Mouse (Mus musculus): Measurements from ENCODE around the gene Acot3.
A peak's percentile ranks its signal among the peaks of the same experiment; 100 is the strongest.
"Not testable (repeated sequence)": the region's sequence is repeated elsewhere in the genome, so short reads cannot be mapped to it uniquely, and the experiment has no call there.

The Acot3 gene

DNA sequence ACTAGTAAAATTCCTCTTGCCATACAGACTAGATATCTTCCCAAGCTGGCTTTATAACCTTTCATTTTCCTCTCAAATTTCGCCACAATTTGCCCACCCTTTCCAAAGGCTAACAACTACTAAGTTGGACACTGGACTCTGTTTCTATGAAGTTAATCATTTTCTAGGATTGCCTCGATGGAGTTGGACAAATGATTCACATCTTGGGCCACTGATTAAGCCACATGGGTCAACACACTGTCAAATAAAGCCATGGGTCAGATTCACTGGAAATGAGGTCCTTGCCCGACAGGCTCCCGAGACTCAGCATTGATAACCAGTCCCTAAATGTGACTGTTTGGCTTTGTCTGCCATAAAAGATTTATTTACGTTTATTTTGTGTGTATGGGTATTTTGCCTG, 9.7 kb upstream of the Acot3 start:
- DNase-seq (ENCODE audit: low spot score in 2 of 2) = no peak

DNA sequence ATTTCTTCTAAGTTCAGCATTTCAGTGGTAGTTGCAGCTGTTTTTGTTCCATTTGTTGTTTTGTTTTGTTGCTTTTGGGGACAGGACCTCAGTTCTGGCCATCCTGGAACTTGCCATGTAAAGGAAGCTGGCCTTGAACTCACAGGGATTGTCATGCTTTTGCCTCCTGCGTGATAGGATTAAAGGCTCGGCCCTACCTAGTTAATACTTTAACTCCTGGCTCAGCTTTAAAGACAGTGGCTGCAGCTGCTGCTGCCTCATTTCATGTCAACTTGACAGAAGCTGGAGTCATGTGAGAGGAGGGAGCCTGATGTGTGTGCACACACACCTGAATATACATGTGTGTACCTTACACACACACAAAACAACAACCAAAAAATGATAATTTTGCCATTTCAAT, 7.9 kb upstream of the Acot3 start:
- no peak for DNase-seq (ENCODE audit: low spot score in 2 of 2)

DNA sequence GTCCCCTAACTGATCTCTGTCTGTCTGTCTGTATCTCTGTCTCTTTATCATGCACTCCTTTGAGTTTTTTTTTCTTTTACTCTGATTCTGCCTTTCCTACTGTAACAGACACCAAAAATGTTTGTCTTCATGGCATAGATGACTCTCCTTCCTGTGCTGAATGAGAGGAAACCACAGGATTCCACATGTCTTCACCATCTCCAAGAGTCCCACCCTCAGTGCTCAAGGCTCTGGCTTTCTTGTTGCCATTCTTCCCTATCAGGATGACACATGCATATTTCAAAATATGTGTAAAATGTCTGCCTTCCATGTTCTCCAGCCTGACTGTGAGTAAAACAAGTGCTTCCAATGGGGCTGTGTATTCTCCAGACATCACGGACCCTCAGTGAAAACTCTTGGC, 5.0 kb upstream of the Acot3 start:
- DNase-seq (ENCODE audit: low spot score in 2 of 2) = no peak

DNA sequence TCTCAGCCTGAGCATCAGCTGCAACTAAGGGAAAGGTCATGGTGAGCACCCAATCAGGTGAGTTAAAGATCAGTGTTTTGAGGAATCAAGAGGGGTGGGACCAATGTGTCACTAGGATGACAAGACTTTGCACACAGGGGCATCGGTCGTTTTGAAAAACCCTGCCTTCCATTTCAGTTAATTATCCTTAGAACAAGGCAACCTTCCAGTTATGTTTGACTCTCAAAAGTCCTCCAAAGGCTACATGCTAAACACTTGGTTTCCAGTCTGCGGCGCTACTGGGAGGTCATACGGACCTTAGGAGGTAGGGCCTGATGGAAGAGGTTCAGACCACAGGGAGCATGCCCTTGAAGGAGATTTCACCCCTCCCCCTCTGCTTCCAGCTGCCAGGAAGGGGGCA, 1.2 kb upstream of the Acot3 start:
- not testable (repeated sequence) for DNase-seq (ENCODE audit: low spot score in 2 of 2)

DNA sequence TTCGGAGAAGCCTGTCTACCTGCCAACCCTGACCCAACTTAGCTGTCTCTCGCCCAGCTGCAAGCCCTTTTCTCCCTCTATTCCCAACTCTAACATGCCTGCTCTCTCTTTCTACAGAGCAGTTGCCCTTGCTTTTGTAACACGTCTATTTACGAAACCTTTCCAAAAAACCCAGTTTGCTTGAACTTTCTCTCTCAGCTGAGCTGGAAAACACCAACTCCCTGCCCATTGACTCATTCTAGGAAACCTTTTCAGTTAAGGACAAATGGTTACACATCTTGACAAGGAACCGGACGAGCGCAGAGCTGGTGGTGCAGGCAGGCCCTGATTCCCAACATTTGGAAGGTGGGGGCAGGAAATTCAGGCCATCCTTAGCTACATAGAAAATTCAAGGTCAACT, 665 bp downstream of the Acot3 start:
- peak in 1 of 2 experiments; percentile 15 for DNase-seq (ENCODE audit: low spot score in 2 of 2)

DNA sequence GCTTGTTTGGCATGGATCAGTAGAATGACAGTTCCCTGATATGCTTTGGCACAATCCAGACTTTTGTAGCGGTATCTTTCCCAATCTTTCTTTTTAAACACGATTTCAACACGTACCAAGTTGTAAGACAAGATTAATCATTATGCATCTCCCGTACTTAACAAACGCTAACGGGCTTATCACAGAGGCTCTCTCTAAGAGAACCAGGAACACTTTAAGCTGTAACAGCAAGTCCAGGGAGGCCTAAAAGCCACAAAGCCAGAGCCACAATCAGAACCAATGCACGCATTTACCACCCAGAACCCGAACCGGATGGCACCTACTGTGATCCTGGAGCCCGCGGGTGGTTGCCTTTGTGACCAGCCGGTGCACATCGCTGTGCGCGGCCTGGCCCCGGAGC, 1.2 kb downstream of the Acot3 start:
- DNase-seq (ENCODE audit: low spot score in 2 of 2) = peak in 1 of 2 experiments; percentile 20

DNA sequence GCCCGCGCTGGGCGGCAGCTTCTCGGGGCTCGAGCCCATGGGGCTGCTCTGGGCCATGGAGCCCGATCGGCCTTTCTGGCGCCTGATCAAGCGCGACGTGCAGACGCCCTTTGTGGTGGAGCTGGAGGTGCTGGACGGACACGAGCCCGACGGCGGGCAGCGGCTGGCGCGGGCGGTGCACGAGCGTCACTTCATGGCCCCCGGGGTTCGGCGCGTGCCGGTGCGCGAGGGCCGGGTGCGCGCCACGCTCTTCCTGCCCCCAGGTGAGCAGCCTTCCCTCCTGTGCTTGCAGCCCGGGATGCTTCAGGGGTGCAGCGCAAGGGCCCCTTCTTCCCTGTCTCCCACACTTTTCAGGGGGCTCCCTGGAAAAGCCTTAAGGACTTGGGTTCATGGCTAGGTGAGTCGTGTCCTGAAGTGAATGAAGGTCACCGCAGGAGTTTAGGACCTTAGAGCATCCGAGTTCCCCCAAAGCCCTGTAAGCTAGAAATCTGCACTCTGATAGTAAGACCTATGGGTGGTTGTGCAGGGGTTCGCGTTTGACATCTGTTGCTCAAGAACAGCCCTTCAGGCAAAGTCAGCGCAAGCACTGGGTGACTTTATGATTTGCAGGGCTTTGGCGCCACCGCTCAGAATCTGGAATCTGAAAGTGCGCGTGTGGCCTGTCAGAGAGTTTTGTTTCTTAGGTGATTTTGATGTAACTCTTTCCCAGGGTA, 1.9 kb downstream of the Acot3 start:
- DNase-seq (ENCODE audit: low spot score in 2 of 2) = peak in 1 of 2 experiments; percentile 53

DNA sequence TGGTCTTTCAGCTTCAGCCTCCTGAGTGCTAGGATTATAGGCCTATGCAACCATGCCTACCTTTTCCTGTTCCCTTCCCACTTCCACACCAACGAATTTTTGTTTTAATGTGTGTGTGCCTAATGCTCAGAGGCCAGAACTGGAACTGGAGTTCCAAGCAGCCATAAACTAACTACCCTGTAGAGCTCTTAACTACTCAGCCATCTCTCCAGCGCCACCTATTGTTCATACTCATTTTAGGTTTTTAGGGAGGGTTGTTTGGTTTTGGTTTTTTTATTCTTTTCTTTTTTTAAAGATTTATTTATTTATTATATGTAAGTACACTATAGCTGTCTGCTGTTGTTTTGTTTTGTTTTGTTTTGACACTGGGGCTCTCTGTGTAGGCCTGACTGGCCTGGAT, 9.0 kb downstream of the Acot3 start:
- DNase-seq (ENCODE audit: low spot score in 2 of 2) = no peak

DNA sequence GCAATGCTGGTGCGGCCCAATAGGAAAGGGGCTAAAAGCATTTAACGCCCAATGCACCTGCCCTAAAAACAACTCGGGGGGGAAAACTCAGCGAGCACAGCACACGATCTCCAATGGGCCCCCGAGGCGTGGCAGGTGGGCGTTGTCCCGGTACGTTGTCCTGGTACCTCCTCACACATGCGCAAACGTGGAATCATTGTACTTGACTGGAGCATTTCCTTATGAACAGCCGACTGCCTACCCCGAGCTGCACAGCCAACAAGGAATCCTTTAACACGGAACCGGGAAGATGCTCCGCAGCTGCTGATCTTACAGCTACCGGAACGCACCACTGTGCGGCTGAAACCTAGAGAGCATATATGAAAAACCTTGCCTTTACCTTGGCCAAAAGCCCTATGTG, 10.4 kb downstream of the Acot3 start:
- no peak for DNase-seq (ENCODE audit: low spot score in 2 of 2)

DNA sequence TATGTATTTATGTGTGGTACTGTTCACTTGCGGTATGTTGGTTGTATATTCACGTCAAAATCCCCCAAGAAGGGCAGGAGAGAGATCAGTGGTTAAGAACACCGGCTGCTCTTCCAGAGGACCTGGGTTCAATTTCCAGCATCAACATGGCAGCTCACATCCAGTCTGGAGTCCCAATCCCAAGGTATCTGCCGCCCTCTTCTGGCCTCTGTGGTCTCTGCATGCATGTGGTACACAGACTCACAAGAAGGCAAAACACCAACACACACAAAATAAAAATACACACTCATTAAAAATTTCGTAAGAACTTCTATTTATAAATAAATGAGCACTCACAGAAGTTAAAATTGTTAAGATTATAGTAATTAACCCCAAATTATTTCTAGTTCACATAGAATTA, 11.3 kb downstream of the Acot3 start:
- DNase-seq (ENCODE audit: low spot score in 2 of 2) = no peak

DNA sequence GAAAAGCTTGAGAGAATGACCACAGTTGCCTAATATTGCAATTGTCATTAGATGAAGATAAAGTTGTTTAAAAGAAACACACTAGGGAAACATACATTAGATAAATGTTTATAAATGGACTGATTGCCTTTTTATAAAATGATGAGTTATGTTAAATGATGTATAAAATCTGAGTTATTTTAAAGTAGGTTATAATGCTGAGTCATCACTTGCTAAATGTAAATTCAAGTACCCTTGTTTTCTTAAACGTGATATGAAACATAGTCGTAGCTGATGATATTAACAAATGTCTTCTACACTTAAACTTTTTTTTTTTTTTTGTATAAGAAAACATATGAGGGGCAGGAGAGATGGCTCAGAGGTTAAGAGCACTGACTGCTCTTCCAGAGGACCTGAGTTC, 11.9 kb downstream of the Acot3 start:
- DNase-seq (ENCODE audit: low spot score in 2 of 2) = no peak

DNA sequence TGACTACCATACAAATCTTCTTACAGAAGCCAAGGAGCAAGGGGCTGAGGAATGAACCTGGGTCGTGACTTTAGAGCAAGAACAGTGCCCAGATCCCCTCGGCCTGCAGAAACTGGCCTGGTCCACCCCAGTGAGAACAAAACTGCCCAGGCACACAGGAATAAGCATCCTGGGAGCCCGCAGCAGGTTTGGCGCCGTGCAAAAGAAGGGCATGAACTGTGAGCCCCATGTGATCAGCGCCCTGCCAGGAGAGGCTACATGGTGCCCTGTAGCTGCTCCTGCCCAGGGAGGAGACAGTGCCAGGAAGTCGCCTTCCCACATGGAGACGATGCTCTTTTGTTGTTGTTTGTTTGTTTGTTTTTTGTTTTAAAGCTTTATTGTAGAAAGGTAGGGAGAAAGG, 12.7 kb downstream of the Acot3 start:
- DNase-seq (ENCODE audit: low spot score in 2 of 2) = no peak

DNA sequence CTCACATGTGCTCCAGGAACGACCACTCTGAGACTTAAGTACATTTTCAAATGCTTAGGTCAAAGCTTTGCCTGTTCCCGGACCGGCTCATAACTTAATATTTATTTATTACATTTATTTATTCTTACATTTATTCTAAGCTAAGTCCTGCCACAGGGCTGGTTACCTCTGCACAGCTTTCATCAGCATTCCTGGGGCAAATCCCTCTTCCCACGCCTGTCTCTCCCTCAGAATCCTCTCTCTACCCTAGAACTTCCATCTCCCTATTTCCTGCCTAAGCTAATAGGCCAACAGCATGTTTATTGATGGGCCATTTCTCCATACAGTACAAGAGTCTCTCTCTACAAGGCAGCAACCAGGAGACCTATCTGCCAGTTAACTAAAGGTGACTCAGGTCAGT, 15.8 kb downstream of the Acot3 start:
- no peak for DNase-seq (ENCODE audit: low spot score in 2 of 2)

DNA sequence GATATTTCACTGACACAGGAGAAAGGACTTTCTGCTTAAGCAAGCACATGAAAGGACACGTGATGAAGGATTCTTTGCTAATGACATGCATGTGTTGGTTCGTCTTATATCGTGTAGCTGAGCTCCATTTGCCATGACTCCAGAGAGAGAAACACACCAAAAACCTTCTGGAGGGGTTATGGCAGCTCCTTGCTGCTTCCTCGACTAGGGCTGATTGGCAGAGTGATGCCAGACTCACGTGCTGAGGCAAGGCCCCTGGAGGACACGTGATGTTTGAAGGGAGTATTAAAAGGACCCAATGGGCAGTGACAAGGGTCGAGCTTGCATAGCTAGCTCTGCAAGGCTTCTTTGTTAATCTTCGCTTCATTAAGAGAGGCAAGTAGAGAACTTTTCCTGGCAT, 16.4 kb downstream of the Acot3 start:
- no peak for DNase-seq (ENCODE audit: low spot score in 2 of 2)

DNA sequence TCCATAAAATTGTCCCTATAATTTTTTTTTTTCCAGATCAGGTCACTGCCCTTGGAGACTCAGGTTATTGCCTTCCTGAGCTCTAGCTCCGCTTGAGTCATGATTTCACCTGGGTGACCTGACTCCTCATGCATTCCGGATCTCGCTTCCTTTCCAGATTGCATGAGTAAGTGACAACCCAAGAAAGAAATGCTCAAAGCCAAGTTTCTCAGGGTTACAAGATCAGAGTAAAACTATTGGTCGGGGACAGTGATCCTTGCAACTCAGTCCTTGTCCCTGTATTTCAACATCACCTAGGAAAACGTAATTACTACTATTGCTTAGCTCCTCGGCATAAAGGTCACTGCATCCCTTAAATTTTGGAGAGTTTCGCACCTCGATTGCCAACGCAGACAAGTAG, 17.0 kb downstream of the Acot3 start, which contains the start of gene Acot5:
Gene Acot5 (plus strand): TSS at position 340 of the 400 bp plus-strand sequence.
- DNase-seq (ENCODE audit: low spot score in 2 of 2) = no peak

DNA sequence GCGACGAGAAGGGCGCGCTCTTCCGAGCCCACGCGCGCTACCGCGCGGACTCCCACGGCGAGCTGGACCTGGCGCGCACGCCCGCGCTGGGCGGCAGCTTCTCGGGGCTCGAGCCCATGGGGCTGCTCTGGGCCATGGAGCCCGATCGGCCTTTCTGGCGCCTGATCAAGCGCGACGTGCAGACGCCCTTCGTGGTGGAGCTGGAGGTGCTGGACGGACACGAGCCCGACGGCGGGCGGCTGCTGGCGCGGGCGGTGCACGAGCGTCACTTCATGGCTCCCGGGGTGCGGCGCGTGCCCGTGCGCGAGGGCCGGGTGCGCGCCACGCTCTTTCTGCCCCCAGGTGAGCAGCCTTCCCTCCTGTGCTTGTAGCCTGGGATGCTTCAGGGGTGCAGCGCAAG, 17.6 kb downstream of the Acot3 start:
- DNase-seq (ENCODE audit: low spot score in 2 of 2) = peak; percentile 43 to 47

DNA sequence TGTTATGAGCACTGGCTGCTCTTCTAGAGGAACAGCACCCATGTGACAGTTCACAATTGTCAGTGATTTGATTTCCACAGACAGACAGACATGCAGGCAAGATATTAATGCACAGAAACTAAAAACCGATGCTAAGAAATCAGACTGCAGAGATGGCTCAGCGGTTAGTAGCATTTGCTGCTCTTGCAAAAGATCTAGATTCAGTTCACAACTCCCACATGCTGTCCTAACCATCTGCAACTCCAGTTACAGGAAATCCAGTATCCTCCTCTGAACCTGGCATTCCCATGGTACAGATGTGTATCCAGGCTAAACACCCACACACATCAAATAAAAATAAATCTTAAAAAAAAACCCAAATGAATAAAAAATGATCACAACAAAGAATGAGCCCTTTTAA, 19.8 kb downstream of the Acot3 start:
- DNase-seq (ENCODE audit: low spot score in 2 of 2) = peak in 1 of 2 experiments; percentile 54

DNA sequence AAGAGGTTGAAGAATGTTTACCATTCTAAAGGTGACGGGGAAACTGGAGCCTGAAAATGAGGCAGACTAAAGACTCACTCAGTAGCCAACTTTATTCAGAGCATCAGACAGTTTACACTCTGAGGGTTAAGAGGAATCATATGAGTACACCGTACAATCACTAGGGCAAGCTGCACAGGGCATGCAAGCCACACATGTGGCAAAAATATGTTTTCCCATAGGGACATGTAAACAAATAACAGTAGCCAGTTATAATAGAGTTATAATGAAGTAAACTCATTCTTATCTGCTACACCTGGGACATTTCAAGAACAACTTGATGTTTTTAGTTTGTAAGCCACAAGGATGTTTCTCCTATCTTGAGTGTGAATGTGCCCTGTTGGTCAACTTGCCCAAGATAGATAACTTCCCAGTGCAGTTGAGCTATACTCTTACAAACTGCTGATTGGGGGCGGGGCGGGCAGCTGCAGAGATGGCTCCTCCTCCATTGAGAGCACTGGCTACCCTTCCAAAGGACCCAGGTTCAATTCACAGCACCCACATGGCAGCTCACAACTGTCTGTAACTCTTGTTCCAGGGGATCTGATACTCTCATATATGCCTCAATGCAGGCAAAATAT, 25.5 kb downstream of the Acot3 start:
- no peak for DNase-seq (ENCODE audit: low spot score in 2 of 2)

DNA sequence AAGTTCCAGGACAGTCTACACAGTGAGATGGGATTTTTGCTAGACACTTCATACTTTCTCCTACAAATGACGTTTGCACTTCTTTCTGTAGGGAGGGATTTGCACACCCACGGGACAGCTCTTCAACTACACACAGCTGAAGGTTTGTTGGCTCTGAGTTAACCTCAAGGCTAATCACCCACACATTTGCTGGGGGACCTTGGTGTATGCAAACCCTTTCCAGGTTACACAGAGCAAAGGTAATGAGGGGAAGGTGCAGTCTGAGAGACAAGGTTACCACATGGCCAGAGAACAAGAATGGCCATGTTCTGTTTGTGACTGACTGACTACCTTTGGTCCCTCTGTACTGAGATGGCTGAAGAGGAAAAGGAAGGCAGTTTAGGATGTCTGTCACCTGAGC, 31.9 kb downstream of the Acot3 start:
- DNase-seq (ENCODE audit: low spot score in 2 of 2) = no peak

DNA sequence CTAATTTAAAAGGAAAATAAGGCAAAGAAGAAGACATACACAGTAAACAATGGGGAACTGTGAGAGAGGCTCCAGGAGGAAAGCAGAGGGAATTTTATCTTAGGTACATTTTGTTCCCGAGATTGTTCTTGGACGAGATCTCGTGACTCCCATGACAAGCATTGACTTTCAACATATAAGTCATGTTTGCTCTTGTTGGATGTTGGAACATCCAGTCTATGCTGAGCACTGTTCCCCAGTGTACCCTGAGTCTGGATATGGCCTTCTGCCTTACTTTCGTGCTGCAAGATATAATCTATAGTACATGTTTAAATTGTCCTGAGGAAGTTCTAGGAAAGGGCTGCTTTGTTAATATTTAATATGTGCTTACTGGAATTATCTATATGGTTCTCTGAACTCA, 32.6 kb downstream of the Acot3 start:
- no peak for DNase-seq (ENCODE audit: low spot score in 2 of 2)

DNA sequence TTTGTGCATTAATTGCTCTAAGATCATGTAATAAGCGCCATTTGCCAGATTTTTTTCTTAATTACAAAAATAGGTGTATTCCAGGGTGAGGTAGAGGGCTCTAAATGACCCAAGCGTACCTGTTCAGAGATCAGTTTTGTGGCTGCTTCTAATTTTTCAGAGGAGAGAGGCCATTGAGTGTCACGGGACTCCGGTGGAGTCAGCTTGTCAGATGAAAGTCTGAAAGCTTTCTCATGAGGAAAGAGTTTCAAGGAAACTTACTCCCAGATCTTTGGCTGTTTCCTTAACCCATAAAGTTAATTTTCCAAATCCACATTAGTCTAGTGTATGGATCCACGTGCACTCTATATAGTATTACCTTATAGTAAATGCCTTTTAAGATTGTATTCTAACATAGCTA, 42.7 kb downstream of the Acot3 start:
- not testable (repeated sequence) for DNase-seq (ENCODE audit: low spot score in 2 of 2)

DNA sequence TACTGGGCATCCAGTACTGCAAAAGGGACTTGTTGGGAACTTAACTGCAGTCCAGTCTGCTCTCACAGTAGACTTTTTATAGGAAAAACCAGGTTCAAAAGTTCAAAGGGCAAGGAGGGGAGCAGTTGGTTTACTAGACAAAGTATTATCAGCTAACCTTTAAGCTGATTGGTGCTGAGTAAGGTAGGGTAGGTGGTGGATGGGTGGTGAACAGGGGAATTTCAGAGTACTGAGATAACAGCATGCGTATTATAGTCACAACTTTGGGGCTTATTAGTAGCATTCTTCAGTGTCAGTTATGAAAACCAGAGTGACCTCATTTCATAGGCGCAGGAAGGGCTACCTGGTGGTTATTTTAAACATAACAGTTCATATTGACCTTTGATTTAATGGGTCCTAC, 47.7 kb downstream of the Acot3 start:
- no peak for DNase-seq (ENCODE audit: low spot score in 2 of 2)

DNA sequence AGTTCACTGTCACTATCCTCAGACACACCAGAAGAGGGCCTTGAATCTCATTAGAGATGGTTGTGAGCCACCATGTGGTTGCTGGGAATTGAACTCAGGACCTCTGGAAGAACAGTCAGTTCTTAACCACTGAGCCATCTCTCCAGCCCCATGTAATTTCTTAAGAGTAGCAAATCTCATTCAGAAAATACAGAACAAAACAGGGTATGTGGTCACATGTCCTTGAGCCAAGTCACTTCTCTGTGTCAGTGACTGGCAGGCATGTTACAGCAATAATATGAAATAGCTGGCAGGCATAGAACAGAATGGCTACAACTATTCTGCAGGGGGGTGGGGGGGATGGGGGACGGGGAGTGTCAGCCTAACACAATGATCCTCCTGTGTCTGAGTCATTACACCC, 48.1 kb downstream of the Acot3 start:
- DNase-seq (ENCODE audit: low spot score in 2 of 2) = no peak
